Mouse (Mus musculus): Measurements from ENCODE around the gene Kremen1. TPM values are rescaled to one million over a fixed set of nuclear protein-coding genes. Genes with fewer than 3 reads are reported as not detected.

Gene Kremen1
- total and polyA plus RNA-seq, 3 experiments, result 5.0 to 11.8 (median 7.3) TPM

GRCm38 (mm10) chr11:5243812-5244748, 17.3 kb downstream of the Kremen1 start:
- H3K27me3 ChIP-seq (replicated peaks), result no peaks in the 10 kb centered on the region
- dilution Hi-C loops (cut with MboI; ENCODE audit: extremely low pct_ligation_motif_present, extremely low pct_unique_long_range_greater_than_20kb, low sequenced_read_pairs) (no loop called here), in situ Hi-C loops (cut with MboI; ENCODE audit: low pct_ligation_motif_present, low pct_unique_long_range_greater_than_20kb, low sequenced_read_pairs) (no loop called here)
- peaks cover 7 to 21% of the 10 kb centered on the region in 2 experiments for H3K4me1 ChIP-seq (ENCODE audit: control insufficient read depth in 1 of 2, insufficient read depth in 2 of 2)
- H3K4me2 ChIP-seq (ENCODE audit: insufficient read depth, low read depth, poor library complexity, severe bottlenecking), result no peak overlapping the region
- DNase-seq (ENCODE audit: extremely low read depth), result no peak
- H3K79me2 ChIP-seq (replicated peaks; ENCODE audit: control insufficient read depth, extremely low read depth, insufficient read depth, poor library complexity, severe bottlenecking), result no peaks in the 10 kb centered on the region
- no peak overlapping the region for H3K9ac ChIP-seq (ENCODE audit: insufficient read depth, low read depth)
- H3K27ac ChIP-seq (ENCODE audit: insufficient read depth, low read depth), result no peak overlapping the region
- H3K36me3 ChIP-seq (replicated peaks in 1 of 2; ENCODE audit: control insufficient read depth in 1 of 2, insufficient read depth in 1 of 2, low read length in 1 of 2), result peaks cover 0 to 22% of the 10 kb centered on the region in 2 experiments
- no peaks in the 10 kb centered on the region for H3K9me3 ChIP-seq (replicated peaks; ENCODE audit: low read length)
- TF ChIP-seq GABPA (IDR thresholded peaks at IDR 0.05; ENCODE audit: insufficient replicate concordance, low read depth, low read length) (no peak), SMC3 (IDR thresholded peaks at IDR 0.05; ENCODE audit: low read depth, low read length) (no peak), MYC (IDR thresholded peaks at IDR 0.05; ENCODE audit: low read depth, low read length) (no peak), CHD1 (IDR thresholded peaks at IDR 0.05; ENCODE audit: low read depth, low read length) (no peak), TCF12 (IDR thresholded peaks at IDR 0.05; ENCODE audit: low read depth, low read length) (no peak)
- no peak overlapping the region for H3K4me3 ChIP-seq (replicated peaks in 1 of 3; ENCODE audit: low read depth in 2 of 3, low read length in 2 of 3, poor library complexity in 1 of 3)

GRCm38 (mm10) chr11:5243208-5243607, 18.1 kb downstream of the Kremen1 start:
- H3K79me2 ChIP-seq (replicated peaks; ENCODE audit: control insufficient read depth, extremely low read depth, insufficient read depth, poor library complexity, severe bottlenecking), result no peaks in the 10 kb centered on the region
- H3K4me1 ChIP-seq (ENCODE audit: control insufficient read depth in 1 of 2, insufficient read depth in 2 of 2), result peaks cover under 1 to 15% of the 10 kb centered on the region in 2 experiments; a peak in 2 of 4 replicates
- H3K27me3 ChIP-seq (replicated peaks), result no peaks in the 10 kb centered on the region
- H3K36me3 ChIP-seq (replicated peaks in 1 of 2; ENCODE audit: control insufficient read depth in 1 of 2, insufficient read depth in 1 of 2, low read length in 1 of 2), result peaks cover 0 to 24% of the 10 kb centered on the region in 2 experiments
- H3K4me3 ChIP-seq (replicated peaks in 1 of 3; ENCODE audit: low read depth in 2 of 3, low read length in 2 of 3, poor library complexity in 1 of 3), result no peak overlapping the region
- no peak overlapping the region for H3K9ac ChIP-seq (ENCODE audit: insufficient read depth, low read depth)
- dilution Hi-C loops (cut with MboI; ENCODE audit: extremely low pct_ligation_motif_present, extremely low pct_unique_long_range_greater_than_20kb, low sequenced_read_pairs) (no loop called here), in situ Hi-C loops (cut with MboI; ENCODE audit: low pct_ligation_motif_present, low pct_unique_long_range_greater_than_20kb, low sequenced_read_pairs) (no loop called here)
- H3K4me2 ChIP-seq (ENCODE audit: insufficient read depth, low read depth, poor library complexity, severe bottlenecking), result no peak overlapping the region
- no peaks in the 10 kb centered on the region for H3K9me3 ChIP-seq (replicated peaks; ENCODE audit: low read length)
- H3K27ac ChIP-seq (ENCODE audit: insufficient read depth, low read depth), result no peak overlapping the region
- TF ChIP-seq MXI1 (IDR thresholded peaks at IDR 0.05; ENCODE audit: low read depth, low read length), result no peak
- TF ChIP-seq SMC3 (IDR thresholded peaks at IDR 0.05; ENCODE audit: low read depth, low read length), result no peak
- TF ChIP-seq PAX5 (IDR thresholded peaks at IDR 0.05; ENCODE audit: low read length), result no peak
- TF ChIP-seq CHD2 (IDR thresholded peaks at IDR 0.05; ENCODE audit: low read length), result no peak
- TF ChIP-seq UBTF (IDR thresholded peaks at IDR 0.05; ENCODE audit: low read depth, low read length), result no peak
- TF ChIP-seq BHLHE40 (IDR thresholded peaks at IDR 0.05; ENCODE audit: low read depth, low read length), result no peak
- no peak for TF ChIP-seq CTCF (conservative IDR thresholded peaks at IDR 0.05 in 1 of 2, IDR thresholded peaks at IDR 0.05 in 1 of 2; ENCODE audit: low read depth in 2 of 2, low read length in 2 of 2)
- TF ChIP-seq MEF2A (IDR thresholded peaks at IDR 0.05; ENCODE audit: borderline replicate concordance, low read depth, low read length), result no peak
- TF ChIP-seq JUND (conservative IDR thresholded peaks at IDR 0.05; ENCODE audit: low read depth, low read length), result no peak
- no peak for TF ChIP-seq USF2 (conservative IDR thresholded peaks at IDR 0.05; ENCODE audit: low read depth, low read length)
- TF ChIP-seq GABPA (IDR thresholded peaks at IDR 0.05; ENCODE audit: insufficient replicate concordance, low read depth, low read length), result no peak
- no peak for TF ChIP-seq ZKSCAN1 (IDR thresholded peaks at IDR 0.05; ENCODE audit: borderline replicate concordance, low read depth, low read length)
- TF ChIP-seq SIN3A (IDR thresholded peaks at IDR 0.05; ENCODE audit: low read length), result no peak
- DNase-seq (ENCODE audit: extremely low read depth), result no peak

All from CH12.LX (cell line).